Mouse (Mus musculus) cerebellum, adult 2 months (tissue): ENCODE data around the gene Gm28038. TPM values are rescaled to one million over a fixed set of nuclear protein-coding genes. Genes with fewer than 3 reads are reported as not detected.

ENCODE experiments used
- DNase-seq, 2 experiments: peaks; one replicate each; pipeline ENCODE4 v3.0.0; 2021
- H3K27ac ChIP-seq: fragments of 200-500 bp; 2 replicates; pipeline ENCODE4 v1.5.1; 2012; ENCODE audit warnings: low read length, control low read depth, inconsistent platforms; ENCODE audit not compliant: insufficient read depth
- H3K27me3 ChIP-seq: fragments of 200-500 bp; 2 replicates; pipeline ENCODE4 v1.6.1; 2012; ENCODE audit warnings: inconsistent platforms, mild to moderate bottlenecking, low read length, moderate library complexity; ENCODE audit not compliant: control insufficient read depth, insufficient read depth
- H3K4me1 ChIP-seq: fragments of 200-500 bp; 2 replicates; pipeline ENCODE4 v1.6.1; 2011; ENCODE audit warnings: low read length; ENCODE audit not compliant: control insufficient read depth, insufficient read depth
- H3K4me3 ChIP-seq: fragments of 200-500 bp; replicated peaks from 2 replicates; pipeline ENCODE3; 2011; ENCODE audit warnings: mild to moderate bottlenecking, low read depth, low read length, control low read depth; ENCODE audit not compliant: insufficient read depth
- CTCF ChIP-seq: fragments of 200-500 bp; IDR thresholded peaks from 2 replicates; pipeline ENCODE4 v1.5.1; 2011; ENCODE audit warnings: low read depth, mild to moderate bottlenecking, control low read depth, low read length, moderate library complexity, borderline replicate concordance; ENCODE audit not compliant: insufficient read depth
- POLR2A ChIP-seq: fragments of 200-500 bp; IDR thresholded peaks from 2 replicates; pipeline ENCODE4 v1.6.1; 2011; ENCODE audit warnings: low read length, control low read depth, borderline replicate concordance; ENCODE audit not compliant: insufficient read depth
- WGBS: fragments of 180-500 bp; shearing (Covaris S2); methylation state at CpG from one replicate; pipeline ENCODE4 v1.1.7; 2018; 5-methylcytosine and 5-hydroxymethylcytosine counted together
- polyA plus RNA-seq: library from polyadenylated mRNA; depleted of rRNA; stranded (reverse); fragments of >200 nt; gene quantifications from 2 replicates; pipeline ENCODE4 v1.2.3, GENCODE M21; 2012; rRNA removed

The Gm28038 gene
- polyA plus RNA-seq = not detected in 2 replicates

DNA sequence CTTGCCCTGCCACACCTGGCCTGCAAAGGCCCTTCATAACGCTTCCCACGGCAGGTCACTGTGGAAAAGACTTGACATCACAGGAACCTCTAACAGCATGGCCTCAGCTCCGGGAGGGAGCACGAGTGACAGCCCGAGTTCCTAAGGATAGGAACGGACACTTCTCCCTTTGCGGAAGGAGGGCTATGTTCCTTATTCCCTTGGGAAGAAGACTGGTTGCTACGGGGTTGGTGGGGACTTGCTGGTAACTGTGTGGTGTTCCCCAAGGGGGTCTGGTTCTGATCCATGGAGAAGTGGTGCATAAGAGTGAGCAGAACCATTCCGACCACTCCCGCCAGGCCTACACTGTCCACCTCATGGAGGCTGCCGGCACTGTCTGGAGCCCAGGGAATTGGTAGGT is at the start of gene Gm28038:
Gene Gm28038, plus strand, starts transcription at position 301 of the 400 bp plus-strand sequence.
- Histone ChIP-seq H3K27ac (no peak within 1 kb of the TSS), H3K4me1 (peaks cover 7% of the 10 kb centered on the region), H3K27me3 (no peaks in the 10 kb centered on the region), H3K4me3 (no peak within 1 kb of the TSS)
- DNase-seq = no peak
- TF ChIP-seq CTCF (no peak), POLR2A (no peak)
- 92% methylated on average over 11 of the region's 11 CpGs for WGBS

DNA sequence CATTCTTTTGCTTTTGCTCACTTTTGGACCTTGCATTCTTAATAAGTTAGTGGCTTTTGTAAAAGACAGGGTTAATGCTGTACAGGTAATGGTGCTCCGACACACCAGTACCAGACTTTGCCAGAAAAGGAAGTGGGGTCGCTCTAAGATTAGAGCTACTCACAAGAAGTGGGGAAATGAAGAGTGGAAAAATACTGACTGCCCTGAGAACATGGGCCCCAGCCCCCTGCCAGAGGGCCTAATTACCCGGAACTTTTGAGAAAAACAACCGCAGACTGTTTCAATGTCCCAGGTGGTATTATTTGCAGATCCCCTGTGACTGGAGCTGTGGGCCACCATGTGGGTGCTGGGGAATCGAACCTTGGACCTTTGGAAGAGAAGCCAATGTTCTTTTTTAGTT is 45.2 kb upstream of the Gm28038 start:
- WGBS = 88% methylated on average over 5 of the region's 5 CpGs
- Histone ChIP-seq H3K27me3 (no peaks in the 10 kb centered on the region), H3K4me3 (no peak overlapping the region), H3K4me1 (peaks cover 19% of the 10 kb centered on the region), H3K27ac (no peak overlapping the region)
- TF ChIP-seq CTCF (no peak), POLR2A (no peak)
- DNase-seq = no peak

DNA sequence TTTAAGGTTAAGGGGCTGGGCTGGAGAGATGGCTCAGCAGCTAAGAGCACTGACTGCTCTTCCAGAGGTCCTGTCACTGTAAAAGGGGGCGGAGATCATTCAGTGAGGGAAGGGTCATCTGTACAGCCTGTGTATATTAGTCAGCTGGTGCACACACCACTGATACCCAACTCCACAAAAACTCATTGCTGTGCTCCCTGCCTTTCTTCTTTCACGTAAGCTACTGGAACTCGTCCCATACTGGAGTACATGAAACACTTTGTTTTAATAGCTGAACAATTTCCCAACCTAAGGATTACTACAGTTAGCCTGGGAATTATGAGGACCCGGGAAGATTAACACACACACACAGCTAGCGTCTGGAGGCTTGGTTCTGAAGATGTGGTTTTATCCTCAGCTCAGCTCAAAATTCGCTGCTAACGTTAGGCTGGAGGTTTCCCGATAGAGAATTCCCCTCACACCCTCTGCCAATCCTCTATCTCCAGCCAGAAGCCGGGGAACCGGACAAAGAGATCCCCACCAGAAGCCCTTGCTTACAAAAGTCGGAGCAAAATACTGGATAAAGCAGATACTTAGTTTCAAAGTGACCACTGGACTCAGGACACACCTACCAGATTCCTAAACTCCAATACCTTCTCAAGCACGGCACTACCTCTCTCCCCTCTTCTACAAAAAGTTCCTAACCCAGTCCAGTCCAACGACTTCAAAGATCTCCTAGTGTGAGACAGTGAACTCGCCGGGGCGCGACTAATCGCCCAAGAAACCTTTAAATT is 44.2 kb upstream of the Gm28038 start:
- Histone ChIP-seq H3K27ac (peak overlapping the region; percentile 48), H3K4me1 (peaks cover 27% of the 10 kb centered on the region), H3K27me3 (no peaks in the 10 kb centered on the region), H3K4me3 (peak overlapping the region; percentile 74)
- TF ChIP-seq POLR2A = no peak
- TF ChIP-seq CTCF = no peak
- 2% methylated on average over 18 of the region's 18 CpGs for WGBS
- DNase-seq = no peak

DNA sequence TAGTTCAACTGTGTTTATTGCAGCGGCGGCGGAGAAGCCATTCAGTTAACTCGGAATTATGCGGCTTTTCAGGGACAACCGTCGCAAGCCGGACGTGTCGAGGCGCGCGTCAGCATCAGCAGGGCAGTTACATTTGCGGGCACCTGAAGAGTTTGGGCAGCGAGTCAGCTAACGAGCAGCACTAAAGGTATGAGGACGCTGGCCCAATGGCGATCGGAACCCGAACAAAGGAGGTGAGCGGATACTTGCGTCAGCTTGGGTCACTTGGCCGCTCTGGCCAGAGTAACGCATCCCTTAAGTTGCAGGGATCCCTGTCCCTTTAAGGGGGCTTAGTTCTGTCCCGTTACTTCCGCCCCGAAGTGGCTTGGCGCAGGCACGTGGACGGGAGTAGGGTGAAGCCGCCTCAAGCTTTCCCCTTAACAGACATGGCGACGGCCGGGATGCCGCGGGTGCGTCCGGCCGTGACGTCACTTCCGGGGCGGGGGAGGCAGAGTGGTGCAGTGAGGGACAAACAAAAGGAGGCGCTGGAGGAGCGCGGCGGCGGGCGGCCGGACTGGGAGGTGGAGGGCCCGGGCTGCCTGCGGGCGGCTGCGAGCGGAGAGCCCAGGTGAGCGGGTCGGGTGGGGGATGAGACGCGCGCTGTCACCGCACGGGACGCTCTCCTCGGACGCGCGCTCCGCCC is 43.5 kb upstream of the Gm28038 start, which contains the start of gene Lrrc8a:
Gene Lrrc8a, plus strand, starts transcription at position 517 of the 682 bp plus-strand sequence.
- peak; percentile 100 for DNase-seq
- WGBS = under 1% methylated on average over 59 of the region's 67 CpGs
- Histone ChIP-seq H3K4me3 (peak within 1 kb of the TSS; percentile 74), H3K27me3 (no peaks in the 10 kb centered on the region), H3K4me1 (peaks cover 27% of the 10 kb centered on the region), H3K27ac (peak within 1 kb of the TSS; percentile 72)
- peak; percentile 24; the same call in 1 of the 2 replicates for TF ChIP-seq CTCF
- TF ChIP-seq POLR2A = peak; percentile 62; the same call in 1 of the 2 replicates

DNA sequence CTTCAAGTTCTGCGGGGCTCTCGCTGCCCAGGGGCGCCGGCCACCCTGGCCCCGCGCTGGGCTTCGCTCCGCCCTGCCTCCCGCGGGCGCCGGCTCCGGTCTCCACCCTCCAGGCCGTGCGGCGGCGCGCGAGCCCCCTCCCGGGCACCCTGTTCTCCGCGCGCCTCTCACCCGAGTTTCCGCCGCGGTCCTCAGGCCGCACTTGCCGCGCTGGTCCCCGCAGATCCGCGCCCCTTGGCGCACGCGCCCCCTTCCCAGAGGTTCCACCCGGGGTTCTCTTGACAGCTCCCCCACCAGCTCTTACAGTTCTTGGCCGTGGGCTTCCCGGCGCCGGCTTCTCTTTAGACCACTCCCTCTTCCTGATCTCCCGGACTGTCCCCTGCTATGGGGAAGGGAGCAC is 43.0 kb upstream of the Gm28038 start:
- Histone ChIP-seq H3K4me3 (peak overlapping the region; percentile 74), H3K4me1 (peaks cover 33% of the 10 kb centered on the region), H3K27me3 (no peaks in the 10 kb centered on the region), H3K27ac (peak overlapping the region; percentile 72)
- no peak for DNase-seq
- under 1% methylated on average over 41 of the region's 42 CpGs for WGBS
- TF ChIP-seq POLR2A (no peak), CTCF (no peak)

DNA sequence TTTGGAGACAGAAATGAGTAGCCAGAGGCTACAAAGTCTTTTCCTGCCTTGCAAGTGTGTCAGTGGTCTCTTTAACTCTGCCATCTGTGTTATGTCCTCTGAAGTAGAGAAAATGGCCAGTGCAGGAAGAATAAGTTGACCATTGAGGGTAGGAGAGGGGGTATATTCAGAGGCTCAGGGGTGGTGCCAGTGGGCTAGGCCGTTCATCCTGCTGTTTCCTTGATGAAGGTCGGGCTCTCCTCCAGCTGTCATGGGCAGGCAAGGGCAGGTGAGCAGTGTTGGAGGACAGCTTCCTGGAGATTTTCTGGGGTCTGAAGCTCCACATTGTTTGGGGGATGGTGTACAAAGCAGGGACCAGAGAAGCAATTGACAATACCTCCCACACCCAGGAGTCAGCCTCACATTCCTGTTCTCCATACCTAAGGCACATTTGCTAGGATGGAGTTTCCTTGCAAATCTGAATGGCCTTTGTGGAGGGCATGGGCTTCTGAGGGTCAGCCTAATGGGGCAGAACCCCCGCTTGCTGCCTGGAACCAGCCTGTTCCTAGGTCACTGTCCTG is 41.9 kb upstream of the Gm28038 start:
- Histone ChIP-seq H3K4me1 (peaks cover 41% of the 10 kb centered on the region), H3K27ac (peak overlapping the region; percentile 76; the same call in 1 of the 2 replicates), H3K4me3 (peak overlapping the region; percentile 74), H3K27me3 (no peaks in the 10 kb centered on the region)
- no peak for DNase-seq
- 51% methylated on average over 3 of the region's 3 CpGs for WGBS
- TF ChIP-seq CTCF (no peak), POLR2A (no peak)

DNA sequence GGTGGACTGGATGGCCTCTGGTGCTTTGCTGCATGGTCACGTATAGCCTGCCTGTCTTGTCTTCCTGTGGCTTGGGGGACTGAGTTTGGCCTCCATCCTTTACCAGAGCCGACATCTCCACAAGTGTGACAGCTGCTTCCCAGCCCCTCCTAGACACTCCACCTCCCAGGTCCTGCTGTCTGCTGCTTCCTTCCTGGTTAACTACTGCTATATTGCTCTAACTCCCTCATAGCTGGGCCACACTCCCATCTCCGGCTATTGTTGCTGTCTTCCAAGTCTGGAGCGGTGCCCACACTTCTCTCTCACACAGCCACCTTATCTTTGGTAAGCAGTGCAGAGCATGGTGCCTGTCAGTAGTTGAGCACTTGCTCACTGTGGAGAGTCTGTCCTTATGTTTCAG is 41.1 kb upstream of the Gm28038 start:
- no peak for TF ChIP-seq CTCF
- TF ChIP-seq POLR2A = no peak
- Histone ChIP-seq H3K27ac (peak overlapping the region; percentile 55; the same call in 1 of the 2 replicates), H3K4me1 (peaks cover 47% of the 10 kb centered on the region), H3K4me3 (peak overlapping the region; percentile 32), H3K27me3 (no peaks in the 10 kb centered on the region)
- 34% methylated on average over 4 of the region's 4 CpGs for WGBS
- DNase-seq = peak in 1 of 2 experiments; percentile 21

DNA sequence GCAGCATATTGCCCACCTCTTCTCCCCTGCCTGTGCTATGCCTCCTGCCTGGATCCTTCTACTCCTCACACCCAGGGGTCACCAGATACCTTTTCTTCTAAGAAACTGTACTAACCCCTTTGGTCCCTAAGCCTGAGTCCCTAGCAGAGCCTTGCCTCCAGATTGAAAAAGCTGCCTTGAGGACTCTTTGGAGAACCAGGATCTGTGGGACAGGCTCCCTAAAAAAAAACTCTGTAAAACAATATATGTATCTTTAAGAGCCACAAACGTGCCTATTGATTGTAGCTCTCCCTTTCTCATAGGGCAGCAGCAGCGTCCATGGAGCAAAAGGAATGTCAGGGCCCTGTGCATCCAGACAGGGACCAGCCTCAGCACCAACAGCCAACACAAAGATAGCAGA is 40.6 kb upstream of the Gm28038 start, which contains the start of gene Gm28035:
Gene Gm28035, plus strand, starts transcription at position 301 of the 400 bp plus-strand sequence.
- Histone ChIP-seq H3K27ac (peak within 1 kb of the TSS; percentile 55; the same call in 1 of the 2 replicates), H3K4me3 (peak within 1 kb of the TSS; percentile 32)

More for the DNA sequence above, 40.6 kb upstream of the Gm28038 start, which contains the start of gene Gm28035:
- TF ChIP-seq CTCF (no peak), POLR2A (no peak)
- DNase-seq = no peak
- H3K27me3 ChIP-seq = no peaks in the 10 kb centered on the region
- 87% methylated on average over 2 of the region's 2 CpGs for WGBS
- peaks cover 50% of the 10 kb centered on the region for H3K4me1 ChIP-seq
